ENCODE assay signal across 16 mouse cellular contexts in the genomic region with DNA sequence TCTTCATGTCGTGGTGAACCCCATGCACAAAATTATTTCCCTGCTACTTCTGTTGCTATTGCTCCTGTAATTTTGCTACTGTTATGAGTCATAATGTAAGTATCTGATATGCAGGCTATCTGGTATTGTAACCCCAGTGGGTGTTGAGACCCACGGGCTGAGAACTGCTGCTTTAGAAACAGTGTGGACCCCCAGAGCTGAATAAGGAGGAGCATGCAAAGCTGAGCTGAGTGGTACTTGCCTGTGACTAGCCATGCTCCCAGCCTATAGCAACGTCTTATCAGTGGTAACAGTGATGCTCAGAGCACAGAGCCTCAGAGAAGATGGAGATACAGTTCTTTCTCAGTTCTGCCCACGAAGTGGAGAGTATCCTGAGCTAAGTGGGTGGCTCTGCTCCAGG.
"Had no signal": no experiment of that assay in that cellular context is flagged by ENCODE, and none has a peak within 500 bp of the region (broad histone marks: within the 10 kb centered on the region; RNA-seq: fewer than 3 reads in every experiment).

No protein-coding gene starts in this region.

- H3K27me3 ChIP-seq: intestine, embryonic 15.5 days; liver, embryonic 15.5 days; neural tube, embryonic 15.5 days had no signal

- ATAC-seq: intestine, embryonic 15.5 days; lung, postnatal 0 days had no signal

- H3K4me1 ChIP-seq: liver, embryonic 15.5 days had no signal

- DNase-seq: kidney, adult 8-10 months; kidney, postnatal 14 days; layer of hippocampus, adult 9-11 months; layer of hippocampus, postnatal 36 days; lung, adult 2 months; lung, postnatal 36 days; midbrain, embryonic 14.5 days; thymus, adult 2 months; thymus, postnatal 25 days had no signal

- H3K36me3 ChIP-seq: intestine, embryonic 15.5 days; liver, embryonic 15.5 days; midbrain, embryonic 10.5 days; neural tube, embryonic 15.5 days had no signal

- H3K27ac ChIP-seq: intestine, embryonic 15.5 days; liver, embryonic 15.5 days; midbrain, embryonic 10.5 days; neural tube, embryonic 15.5 days had no signal

- H3K4me3 ChIP-seq: intestine, embryonic 15.5 days; liver, embryonic 15.5 days; midbrain, embryonic 10.5 days; myocyte; neural tube, embryonic 15.5 days had no signal

- H3K9me3 ChIP-seq: intestine, embryonic 15.5 days; liver, embryonic 15.5 days; midbrain, embryonic 10.5 days; neural tube, embryonic 15.5 days had no signal

- H3K4me2 ChIP-seq: intestine, embryonic 15.5 days; liver, embryonic 11.5 days; liver, embryonic 15.5 days; neural tube, embryonic 15.5 days had no signal

- H3K9ac ChIP-seq: intestine, embryonic 15.5 days; liver, embryonic 15.5 days; neural tube, embryonic 15.5 days had no signal
